Mouse (Mus musculus): ENCODE data around the gene Sept4. TPM values are rescaled to one million over a fixed set of nuclear protein-coding genes. Genes with fewer than 3 reads are reported as not detected.

The Sept4 gene
- 100 to 1,000 TPM; 161 to 227 TPM for total RNA-seq (2021)

GRCm38 (mm10) chr11:87568255-87568953, at the start of gene Sept4:
TSS of gene Sept4 (plus strand) at chr11:87568903.
- DNase-seq (ENCODE audit: low spot score in 2 of 2) = no peak
- intact Hi-C loops (cut with DNase I) = no loop called here

- no peak for DNase-seq (ENCODE audit: low spot score in 2 of 2)
These were observed 49.4 kb upstream of the Sept4 start for GRCm38 (mm10) chr11:87519260-87519659.

GRCm38 (mm10) chr11:87523466-87523865, 45.2 kb upstream of the Sept4 start:
- DNase-seq (ENCODE audit: low spot score in 2 of 2) = no peak
- intact Hi-C loops (cut with DNase I) = no loop called here

More at GRCm38 (mm10) chr11:87519260-87519659, 49.4 kb upstream of the Sept4 start:
- intact Hi-C loops (cut with DNase I) = no loop called here

- no peak for DNase-seq (ENCODE audit: low spot score in 2 of 2)
- intact Hi-C loops (cut with DNase I) = no loop called here
These were observed 44.7 kb upstream of the Sept4 start for GRCm38 (mm10) chr11:87523967-87524366.

GRCm38 (mm10) chr11:87524780-87525179, 43.9 kb upstream of the Sept4 start:
- no peak for DNase-seq (ENCODE audit: low spot score in 2 of 2)
- intact Hi-C loops (cut with DNase I) = no loop called here

GRCm38 (mm10) chr11:87527364-87527763, 41.3 kb upstream of the Sept4 start:
- intact Hi-C loops (cut with DNase I) = no loop called here
- no peak for DNase-seq (ENCODE audit: low spot score in 2 of 2)

GRCm38 (mm10) chr11:87527990-87528389, 40.7 kb upstream of the Sept4 start:
- DNase-seq (ENCODE audit: low spot score in 2 of 2) = no peak
- intact Hi-C loops (cut with DNase I) = no loop called here

- intact Hi-C loops (cut with DNase I) = no loop called here
- no peak for DNase-seq (ENCODE audit: low spot score in 2 of 2)
These were observed 37.0 kb upstream of the Sept4 start for GRCm38 (mm10) chr11:87531695-87532094.

- no peak for DNase-seq (ENCODE audit: low spot score in 2 of 2)
- intact Hi-C loops (cut with DNase I) = no loop called here
These were observed 26.4 kb upstream of the Sept4 start for GRCm38 (mm10) chr11:87542285-87542684.

GRCm38 (mm10) chr11:87542906-87543305, 25.8 kb upstream of the Sept4 start:
- intact Hi-C loops (cut with DNase I) = no loop called here
- no peak for DNase-seq (ENCODE audit: low spot score in 2 of 2)

- intact Hi-C loops (cut with DNase I) = no loop called here
- DNase-seq (ENCODE audit: low spot score in 2 of 2) = no peak
These were observed 15.4 kb upstream of the Sept4 start for GRCm38 (mm10) chr11:87553342-87553741.

- intact Hi-C loops (cut with DNase I) = no loop called here
- no peak for DNase-seq (ENCODE audit: low spot score in 2 of 2)
These were observed 14.3 kb upstream of the Sept4 start for GRCm38 (mm10) chr11:87554386-87554785.

- no peak for DNase-seq (ENCODE audit: low spot score in 2 of 2)
- intact Hi-C loops (cut with DNase I) = no loop called here
These were observed 13.5 kb upstream of the Sept4 start for GRCm38 (mm10) chr11:87555106-87555703.

GRCm38 (mm10) chr11:87561208-87561607, 7.5 kb upstream of the Sept4 start:
- no peak for DNase-seq (ENCODE audit: low spot score in 2 of 2)
- intact Hi-C loops (cut with DNase I) = no loop called here

- no peak for DNase-seq (ENCODE audit: low spot score in 2 of 2)
- intact Hi-C loops (cut with DNase I) = no loop called here
These were observed 2.2 kb upstream of the Sept4 start, which contains the start of gene Gm11492 for GRCm38 (mm10) chr11:87566501-87566900. TSS of gene Gm11492 (plus strand) at chr11:87566653.

- intact Hi-C loops (cut with DNase I) = no loop called here
- no peak for DNase-seq (ENCODE audit: low spot score in 2 of 2)
These were observed 2.0 kb downstream of the Sept4 start for GRCm38 (mm10) chr11:87570743-87571142.

GRCm38 (mm10) chr11:87571361-87571950, 2.8 kb downstream of the Sept4 start:
- no peak for DNase-seq (ENCODE audit: low spot score in 2 of 2)
- intact Hi-C loops (cut with DNase I) = no loop called here

GRCm38 (mm10) chr11:87573751-87574150, 5.0 kb downstream of the Sept4 start:
- DNase-seq (ENCODE audit: low spot score in 2 of 2) = no peak
- intact Hi-C loops (cut with DNase I) = no loop called here

- intact Hi-C loops (cut with DNase I) = no loop called here
- DNase-seq (ENCODE audit: low spot score in 2 of 2) = no peak
These were observed 5.9 kb downstream of the Sept4 start for GRCm38 (mm10) chr11:87574520-87575180.

- intact Hi-C loops (cut with DNase I) = no loop called here
- no peak for DNase-seq (ENCODE audit: low spot score in 2 of 2)
These were observed 9.0 kb downstream of the Sept4 start for GRCm38 (mm10) chr11:87577601-87578248.
